Mouse (Mus musculus) CH12.LX (cell line): ENCODE results near the gene Phospho1. TPM values are rescaled to one million over a fixed set of nuclear protein-coding genes. Genes with fewer than 3 reads are reported as not detected.

ENCODE experiments used
- DNase-seq: peaks from one replicate; pipeline ENCODE4 v3.0.0-alpha.2; 2013; ENCODE audit errors: extremely low read depth
- H3K27ac ChIP-seq: 2 replicates; pipeline ENCODE4 v1.5.1; 2012; ENCODE audit warnings: low read depth, mild to moderate bottlenecking, control low read depth, moderate library complexity; ENCODE audit not compliant: insufficient read depth
- H3K27me3 ChIP-seq: replicated peaks from 2 replicates; pipeline ENCODE3; 2012; ENCODE audit warnings: inconsistent platforms
- H3K36me3 ChIP-seq, 2 experiments: replicated peaks in 1 of 2; 2 replicates each; pipeline versions ENCODE3 to v1.6.1; 2012; ENCODE audit warnings: inconsistent platforms in 1 of 2, low read length in 1 of 2, mild to moderate bottlenecking in 1 of 2, mixed read lengths in 1 of 2, moderate library complexity in 1 of 2; ENCODE audit not compliant: control insufficient read depth in 1 of 2, insufficient read depth in 1 of 2
- H3K4me1 ChIP-seq, 2 experiments: 2 replicates each; pipeline ENCODE4 v1.6.1; 2012; ENCODE audit warnings: inconsistent platforms in 1 of 2, moderate library complexity in 1 of 2; ENCODE audit not compliant: insufficient read depth in 2 of 2, control insufficient read depth in 1 of 2
- H3K4me2 ChIP-seq: 2 replicates; pipeline ENCODE4 v1.6.1; 2012; ENCODE audit warnings: low read depth, mild to moderate bottlenecking, control low read depth; ENCODE audit not compliant: poor library complexity, insufficient read depth, severe bottlenecking
- H3K4me3 ChIP-seq, 3 experiments: fragments of 150-350 bp in 1 of 3; sonication (generic) in 1 of 3; replicated peaks in 1 of 3; 2 replicates each; pipeline versions ENCODE3 to v1.5.1; 2011 to 2012; ENCODE audit warnings: low read depth in 2 of 3, low read length in 2 of 3, mild to moderate bottlenecking in 2 of 3, moderate library complexity in 2 of 3, control low read depth in 1 of 3, improper control_type of control experiment in 1 of 3, inconsistent platforms in 1 of 3, mixed read lengths in 1 of 3; ENCODE audit not compliant: poor library complexity in 1 of 3
- H3K79me2 ChIP-seq: replicated peaks from 2 replicates; pipeline ENCODE4 v1.6.1; 2012; ENCODE audit warnings: mild to moderate bottlenecking, moderate library complexity; ENCODE audit not compliant: control insufficient read depth, poor library complexity, insufficient read depth, severe bottlenecking; ENCODE audit errors: extremely low read depth
- H3K9ac ChIP-seq: 2 replicates; pipeline ENCODE4 v1.6.1; 2012; ENCODE audit warnings: low read depth, mild to moderate bottlenecking, control low read depth, moderate library complexity; ENCODE audit not compliant: insufficient read depth
- H3K9me3 ChIP-seq: replicated peaks from 2 replicates; pipeline ENCODE3; 2012; ENCODE audit warnings: low read length, inconsistent platforms, mixed read lengths
- CHD1 ChIP-seq: IDR thresholded peaks from 2 replicates; pipeline ENCODE4 v1.6.1; 2012; ENCODE audit warnings: low read depth, low read length, improper control_type of control experiment, inconsistent platforms
- GABPA ChIP-seq: IDR thresholded peaks from 2 replicates; pipeline ENCODE4 v1.6.1; 2012; ENCODE audit warnings: low read depth, low read length, improper control_type of control experiment, inconsistent platforms; ENCODE audit not compliant: insufficient replicate concordance
- HCFC1 ChIP-seq: IDR thresholded peaks from 2 replicates; pipeline ENCODE4 v1.6.1; 2012; ENCODE audit warnings: low read depth, mild to moderate bottlenecking, inconsistent platforms, low read length, improper control_type of control experiment
- JUN ChIP-seq: IDR thresholded peaks from 2 replicates; pipeline ENCODE4 v1.6.1; 2011; ENCODE audit warnings: low read depth, mild to moderate bottlenecking, low read length, improper control_type of control experiment, moderate library complexity; ENCODE audit not compliant: insufficient read depth
- JUND ChIP-seq: conservative IDR thresholded peaks from 2 replicates; pipeline ENCODE4 v1.6.1; 2011; ENCODE audit warnings: low read depth, low read length, improper control_type of control experiment
- KAT2A ChIP-seq: IDR thresholded peaks from 2 replicates; pipeline ENCODE4 v1.6.1; 2012; ENCODE audit warnings: low read length, improper control_type of control experiment, inconsistent platforms; ENCODE audit not compliant: insufficient replicate concordance
- MAFK ChIP-seq: IDR thresholded peaks from 2 replicates; pipeline ENCODE4 v1.6.1; 2011; ENCODE audit warnings: low read length, improper control_type of control experiment; ENCODE audit not compliant: insufficient replicate concordance
- MXI1 ChIP-seq: IDR thresholded peaks from 2 replicates; pipeline ENCODE4 v1.6.1; 2011; ENCODE audit warnings: mild to moderate bottlenecking, low read depth, low read length, improper control_type of control experiment
- MYC ChIP-seq: IDR thresholded peaks from 2 replicates; pipeline ENCODE4 v1.6.1; 2011; ENCODE audit warnings: low read depth, mild to moderate bottlenecking, improper control_type of control experiment, low read length
- NELFE ChIP-seq: IDR thresholded peaks from 2 replicates; pipeline ENCODE4 v1.6.1; 2011; ENCODE audit warnings: low read depth, low read length, improper control_type of control experiment
- NRF1 ChIP-seq: IDR thresholded peaks from 2 replicates; pipeline ENCODE4 v1.6.1; 2014; ENCODE audit warnings: low read depth, mild to moderate bottlenecking, inconsistent platforms, low read length, improper control_type of control experiment, moderate library complexity
- POLR2A ChIP-seq: IDR thresholded peaks from 2 replicates; pipeline ENCODE4 v1.6.1; 2011; ENCODE audit warnings: low read depth, mild to moderate bottlenecking, improper control_type of control experiment, low read length
- RCOR1 ChIP-seq: conservative IDR thresholded peaks from 2 replicates; pipeline ENCODE4 v1.6.1; 2012; ENCODE audit warnings: low read depth, mild to moderate bottlenecking, inconsistent platforms, low read length, improper control_type of control experiment
- SIN3A ChIP-seq: IDR thresholded peaks from 2 replicates; pipeline ENCODE4 v1.6.1; 2012; ENCODE audit warnings: low read length, improper control_type of control experiment, inconsistent platforms
- SMC3 ChIP-seq: IDR thresholded peaks from 2 replicates; pipeline ENCODE4 v1.6.1; 2011; ENCODE audit warnings: low read depth, low read length, improper control_type of control experiment
- TBP ChIP-seq: conservative IDR thresholded peaks from 2 replicates; pipeline ENCODE4 v1.6.1; 2011; ENCODE audit warnings: low read depth, low read length, improper control_type of control experiment
- TCF12 ChIP-seq: IDR thresholded peaks from 2 replicates; pipeline ENCODE4 v1.6.1; 2014; ENCODE audit warnings: low read depth, mild to moderate bottlenecking, inconsistent platforms, low read length, improper control_type of control experiment
- UBTF ChIP-seq: IDR thresholded peaks from 2 replicates; pipeline ENCODE4 v1.6.1; 2012; ENCODE audit warnings: low read depth, mild to moderate bottlenecking, inconsistent platforms, low read length, improper control_type of control experiment, moderate library complexity
- USF1 ChIP-seq: IDR thresholded peaks from 2 replicates; pipeline ENCODE4 v1.6.1; 2014; ENCODE audit warnings: low read depth, mild to moderate bottlenecking, inconsistent platforms, low read length, improper control_type of control experiment
- ZC3H11A ChIP-seq: IDR thresholded peaks from 2 replicates; pipeline ENCODE4 v1.6.1; 2012; ENCODE audit warnings: low read depth, mild to moderate bottlenecking, inconsistent platforms, low read length, improper control_type of control experiment
- ZKSCAN1 ChIP-seq: IDR thresholded peaks from 2 replicates; pipeline ENCODE4 v1.6.1; 2012; ENCODE audit warnings: low read depth, inconsistent platforms, low read length, improper control_type of control experiment, borderline replicate concordance
- dilution Hi-C: fragments of 300-500 bp; cut with MboI; formaldehyde crosslinking; loops from 2 replicates; pipeline ENCODE4 v1.14.3; 2020; ENCODE audit warnings: low sequenced_read_pairs; ENCODE audit not compliant: extremely low pct_unique_long_range_greater_than_20kb, extremely low pct_ligation_motif_present
- in situ Hi-C: fragments of 300-500 bp; cut with MboI; formaldehyde crosslinking; loops from 3 replicates; pipeline ENCODE4 v1.14.3; 2019; ENCODE audit warnings: low sequenced_read_pairs, low pct_ligation_motif_present, low pct_unique_long_range_greater_than_20kb, mixed read lengths
- polyA plus RNA-seq: library from polyadenylated mRNA; unstranded; fragments of >175 nt; gene quantifications from 2 replicates; pipeline ENCODE4 v1.2.1, GENCODE M21; 2012; ENCODE audit warnings: low read depth; ENCODE audit not compliant: insufficient read length
- total RNA-seq, 2 experiments: library from RNA; depleted of rRNA; stranded (reverse); fragments of 300-350 nt in 1 of 2; fragments of >200 nt in 1 of 2; gene quantifications; 2 replicates each; pipeline ENCODE4 v1.2.3; 2012 to 2014

Phospho1 gene
- total and polyA plus RNA-seq, 3 experiments = 0.97 to 1.3 TPM; not detected in 1

DNA sequence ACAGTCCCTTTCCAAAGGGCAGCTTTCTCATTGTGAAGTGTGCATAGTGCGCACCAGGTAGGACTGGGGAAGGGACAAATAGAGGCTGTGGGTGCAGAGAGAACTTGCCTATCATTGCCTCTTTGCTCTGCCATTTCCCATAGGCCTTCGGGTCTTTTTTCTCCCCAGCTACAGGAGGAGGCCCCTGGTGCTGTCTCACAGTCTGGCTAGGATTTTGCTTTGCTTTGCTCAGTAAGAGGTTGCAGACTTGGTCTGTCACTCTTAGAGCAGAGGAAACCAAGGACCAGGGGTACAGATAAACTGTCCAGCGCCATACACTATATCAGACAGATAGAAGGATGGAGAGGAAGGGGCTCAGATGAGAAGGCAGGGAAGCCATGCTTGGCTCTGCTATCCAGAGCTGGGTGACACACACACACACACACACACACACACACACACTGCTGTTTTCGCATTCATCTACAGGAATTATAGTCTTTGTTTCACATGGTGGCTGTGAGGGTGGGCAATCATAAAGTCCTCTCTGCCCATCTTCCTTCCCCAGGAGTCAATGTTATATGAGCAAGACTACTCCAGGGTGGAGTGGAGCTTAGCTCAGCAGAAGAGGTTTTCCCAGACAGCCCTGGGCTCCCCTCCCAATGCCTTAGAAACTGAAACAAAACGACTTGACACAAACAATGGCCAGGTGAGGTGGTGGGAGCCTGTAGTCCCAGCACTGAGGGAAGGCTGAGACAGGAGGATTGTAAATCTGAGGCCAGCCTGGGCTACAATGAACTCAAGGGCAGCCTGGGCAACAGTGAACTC is 16.6 kb downstream of the Phospho1 start:
- peak overlapping the region; percentile 86 for H3K27ac ChIP-seq
- no peak for DNase-seq

DNA sequence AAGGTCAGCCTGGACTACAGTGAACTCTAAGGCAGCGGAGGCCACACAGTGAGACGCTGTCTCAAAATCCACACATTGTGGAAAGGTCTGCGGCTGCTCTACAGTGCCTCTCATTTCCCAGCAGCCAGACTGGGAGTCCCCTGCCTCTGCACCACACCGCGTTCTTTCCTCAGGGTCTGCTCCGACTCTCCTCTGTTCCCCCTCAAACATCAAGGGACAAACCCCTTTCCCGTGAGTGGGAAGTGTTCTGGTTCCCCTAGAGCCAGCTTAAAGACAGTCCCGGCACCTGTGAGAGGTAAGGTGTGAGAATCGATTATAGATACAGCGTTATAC is 17.2 kb downstream of the Phospho1 start:
- Histone ChIP-seq H3K79me2 (peaks cover 37% of the 10 kb centered on the region), H3K27ac (peak overlapping the region; percentile 86), H3K4me3 (peak overlapping the region; percentile 67 to 98 (median 77)), H3K27me3 (no peaks in the 10 kb centered on the region), H3K9me3 (no peaks in the 10 kb centered on the region), H3K9ac (peak overlapping the region; percentile 76), H3K36me3 (peaks cover 20 to 24% of the 10 kb centered on the region in 2 experiments), H3K4me2 (peak overlapping the region; percentile 82), H3K4me1 (peaks cover 53 to 83% of the 10 kb centered on the region in 2 experiments)
- no peak for DNase-seq
- in situ Hi-C loops = no loop called here
- dilution Hi-C loops = no loop called here
- no peak for TF ChIP-seq SMC3
- 0 out of 2 replicates have a peak, but pooled peaks have one; percentile 8 for TF ChIP-seq NRF1

More for the DNA sequence above, 16.6 kb downstream of the Phospho1 start:
- in situ Hi-C loops = no loop called here
- Histone ChIP-seq H3K9ac (peak overlapping the region; percentile 76), H3K79me2 (peaks cover 38% of the 10 kb centered on the region), H3K9me3 (no peaks in the 10 kb centered on the region), H3K4me1 (peaks cover 57 to 87% of the 10 kb centered on the region in 2 experiments), H3K4me3 (peak overlapping the region; percentile 67 to 98 (median 77)), H3K4me2 (peak overlapping the region; percentile 82), H3K27me3 (no peaks in the 10 kb centered on the region), H3K36me3 (peaks cover 22 to 28% of the 10 kb centered on the region in 2 experiments)
- TF ChIP-seq MXI1 (0 out of 2 replicates have a peak, but pooled peaks have one; percentile 54), SIN3A (peak; percentile 55; the same call in 1 of the 2 replicates), JUND (no peak), NRF1 (0 out of 2 replicates have a peak, but pooled peaks have one; percentile 5)
- dilution Hi-C loops = no loop called here

DNA sequence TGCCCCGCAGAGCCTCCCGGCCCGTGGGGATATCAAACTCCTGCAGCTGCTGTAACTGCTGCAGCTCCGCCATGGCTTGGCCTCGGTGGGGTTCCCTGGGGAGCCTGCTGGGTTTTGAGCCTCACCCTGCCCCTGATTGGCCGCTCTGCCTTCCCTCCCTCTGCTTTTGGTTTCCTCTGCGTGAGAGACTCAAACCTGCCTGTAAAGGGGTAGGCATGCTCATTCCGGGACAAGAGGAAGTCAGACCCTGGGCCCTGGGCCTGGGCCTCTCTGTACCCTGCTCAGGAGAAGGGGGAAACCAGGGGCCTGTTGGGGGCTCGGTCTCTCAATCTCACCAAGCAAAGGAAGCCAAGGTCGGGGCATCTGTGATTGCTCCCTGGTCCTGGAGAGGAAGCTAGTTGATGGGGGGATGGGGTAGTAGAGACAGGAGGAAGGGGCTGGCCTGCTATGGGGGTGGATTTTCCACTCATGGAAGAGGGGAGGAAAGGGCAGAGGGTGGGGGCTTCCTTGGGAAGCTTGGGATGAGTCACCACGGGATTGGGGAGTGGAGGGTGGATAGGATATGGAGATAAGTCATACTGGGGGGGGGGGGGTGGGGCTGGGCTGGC is 17.9 kb downstream of the Phospho1 start, which contains the start of gene Abi3:
Gene Abi3, minus strand, starts transcription at position 403 of the 608 bp plus-strand sequence.
- H3K4me3 ChIP-seq = peak within 1 kb of the TSS; percentile 67 to 98 (median 77)
- H3K27me3 ChIP-seq = no peaks in the 10 kb centered on the region
- peaks cover 47 to 75% of the 10 kb centered on the region in 2 experiments for H3K4me1 ChIP-seq
- peak within 1 kb of the TSS; percentile 76 for H3K9ac ChIP-seq
- peak within 1 kb of the TSS; percentile 86 for H3K27ac ChIP-seq
- no peaks in the 10 kb centered on the region for H3K9me3 ChIP-seq
- DNase-seq = peak; percentile 97
- peaks cover 33% of the 10 kb centered on the region for H3K79me2 ChIP-seq
- peaks cover 14 to 17% of the 10 kb centered on the region in 2 experiments for H3K36me3 ChIP-seq
- in situ Hi-C loops (no loop called here), dilution Hi-C loops (no loop called here)
- H3K4me2 ChIP-seq = peak within 1 kb of the TSS; percentile 82
- TF ChIP-seq UBTF (peak; percentile 42), TCF12 (peak; percentile 94), KAT2A (0 out of 2 replicates have a peak, but pooled peaks have one; percentile 73), NELFE (peak; percentile 95), RCOR1 (peak; percentile 86; the same call in 1 of the 2 replicates), MYC (peak; percentile 65; the same call in 1 of the 2 replicates), HCFC1 (peak; percentile 63), ZC3H11A (no peak), POLR2A (peak; percentile 96), MAFK (no peak), TBP (peak; percentile 92), GABPA (no peak), ZKSCAN1 (no peak), USF1 (no peak), JUN (no peak), MXI1 (peak; percentile 83; the same call in 1 of the 2 replicates), NRF1 (peak; percentile 70), CHD1 (no peak)
